Mouse (Mus musculus): ENCODE measurements around the gene Clec4a2.
"Not testable (repeated sequence)": the region's sequence is repeated elsewhere in the genome, so short reads cannot be mapped to it uniquely, and the experiment has no call there.

The Clec4a2 gene

GRCm38 (mm10) chr6:123106128-123106527 lies at the start of gene Clec4a2:
Gene Clec4a2, plus strand, starts transcription at chr6:123106428.
- DNase-seq (ENCODE audit: low spot score), result not testable (repeated sequence)

- DNase-seq (ENCODE audit: low spot score), result no peak
These were observed 10.9 kb upstream of the Clec4a2 start for GRCm38 (mm10) chr6:123095125-123095843.

GRCm38 (mm10) chr6:123123195-123123594 lies 17.0 kb downstream of the Clec4a2 start:
- DNase-seq (ENCODE audit: low spot score), result no peak

- no peak for DNase-seq (ENCODE audit: low spot score)
These were observed 20.9 kb downstream of the Clec4a2 start for GRCm38 (mm10) chr6:123127173-123127572.

- not testable (repeated sequence) for DNase-seq (ENCODE audit: low spot score)
These were observed 31.7 kb downstream of the Clec4a2 start for GRCm38 (mm10) chr6:123137766-123138526.

- no peak for DNase-seq (ENCODE audit: low spot score)
These were observed 63.9 kb downstream of the Clec4a2 start for GRCm38 (mm10) chr6:123170106-123170505.

GRCm38 (mm10) chr6:123171040-123171439 lies 64.8 kb downstream of the Clec4a2 start:
- DNase-seq (ENCODE audit: low spot score), result no peak

GRCm38 (mm10) chr6:123172593-123172992 lies 66.4 kb downstream of the Clec4a2 start, which contains the start of gene Clec4b2:
Gene Clec4b2, plus strand, starts transcription at chr6:123172893.
- DNase-seq (ENCODE audit: low spot score), result no peak

GRCm38 (mm10) chr6:123175549-123175948 lies 69.3 kb downstream of the Clec4a2 start:
- no peak for DNase-seq (ENCODE audit: low spot score)

- DNase-seq (ENCODE audit: low spot score), result not testable (repeated sequence)
These were observed 78.6 kb downstream of the Clec4a2 start for GRCm38 (mm10) chr6:123184862-123185261.
